Mouse (Mus musculus) heart, embryonic 12.5 days (tissue): Measurements from ENCODE around the gene Dcaf6. TPM values are rescaled to one million over a fixed set of nuclear protein-coding genes. Genes with fewer than 3 reads are reported as not detected.

Experiments
- ATAC-seq: fragments of 200-750 bp; cut with Nextera tagmentation; 2 replicates; pipeline ENCODE4 v1.8.0; 2017; ENCODE audit warnings: moderate TSS enrichment, moderate library complexity; ENCODE audit not compliant: insufficient number of reproducible peaks, low FRiP score
- H3K27ac ChIP-seq: fragments of 300-500 bp; sonication (generic); 2 replicates; pipeline ENCODE4 v1.5.1; 2016; ENCODE audit warnings: mild to moderate bottlenecking, moderate library complexity; ENCODE audit not compliant: poor library complexity, severe bottlenecking
- H3K27me3 ChIP-seq: fragments of 300-500 bp; sonication (generic); replicated peaks from 2 replicates; pipeline ENCODE4 v1.6.1; 2016; ENCODE audit warnings: mild to moderate bottlenecking, moderate library complexity
- H3K36me3 ChIP-seq: fragments of 300-500 bp; sonication (generic); 2 replicates; pipeline ENCODE4 v1.6.1; 2016; ENCODE audit warnings: mild to moderate bottlenecking, moderate library complexity
- H3K4me1 ChIP-seq: fragments of 300-500 bp; sonication (generic); replicated peaks from 2 replicates; pipeline ENCODE4 v1.6.1; 2016; ENCODE audit warnings: mild to moderate bottlenecking
- H3K4me2 ChIP-seq: fragments of 300-500 bp; sonication (generic); 2 replicates; pipeline ENCODE4 v1.6.1; 2016; ENCODE audit warnings: mild to moderate bottlenecking, moderate library complexity
- H3K4me3 ChIP-seq: fragments of 300-500 bp; sonication (generic); 2 replicates; pipeline ENCODE4 v1.5.1; 2016; ENCODE audit warnings: mild to moderate bottlenecking
- H3K9ac ChIP-seq: fragments of 300-500 bp; sonication (generic); 2 replicates; pipeline ENCODE4 v1.6.1; 2016; ENCODE audit warnings: mild to moderate bottlenecking, moderate library complexity
- H3K9me3 ChIP-seq: fragments of 300-500 bp; sonication (generic); replicated peaks from 2 replicates; pipeline ENCODE4 v1.6.1; 2016; ENCODE audit warnings: mild to moderate bottlenecking, moderate library complexity
- WGBS: fragments of 180-500 bp; shearing (Covaris S2); methylation state at CpG from one replicate; pipeline ENCODE4 v1.1.7; 2016; 5-methylcytosine and 5-hydroxymethylcytosine counted together
- polyA plus RNA-seq: library from polyadenylated mRNA; unstranded; fragments of >200 nt; fragmentation: Nextera tagmentation; extraction: Ambion mirVana; gene quantifications from 2 replicates; pipeline ENCODE4 v1.2.1, GENCODE M21; 2016

Dcaf6 gene
- polyA plus RNA-seq, 1 experiment from 2014 or later: 17.9 TPM

DNA sequence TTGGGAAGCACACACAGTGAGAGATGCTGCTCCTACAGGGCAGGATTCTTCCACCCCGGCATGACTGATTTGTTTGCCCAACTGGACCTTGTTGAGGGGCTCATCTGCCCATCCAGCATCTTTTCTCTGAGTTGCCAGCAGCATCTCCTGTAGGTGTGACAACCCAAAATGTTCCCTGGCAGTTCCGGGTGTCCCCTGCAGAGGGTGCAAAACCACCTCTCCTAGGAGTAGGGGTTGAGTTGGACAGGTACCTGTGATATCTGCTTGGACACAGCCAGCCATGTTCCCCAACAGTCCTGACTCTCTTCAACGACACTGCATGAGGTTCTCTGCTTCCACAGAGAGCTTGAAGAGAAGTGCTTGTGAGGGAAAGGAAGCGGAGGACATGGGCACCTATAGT, 170.4 kb downstream of the Dcaf6 start:
- Histone ChIP-seq H3K27ac (no peak overlapping the region), H3K4me1 (no peaks in the 10 kb centered on the region), H3K4me2 (no peak overlapping the region), H3K27me3 (no peaks in the 10 kb centered on the region), H3K9ac (no peak overlapping the region), H3K4me3 (no peak overlapping the region), H3K36me3 (0 out of 2 replicates have a peak, but pooled peaks cover 7% of the 10 kb centered on the region), H3K9me3 (no peaks in the 10 kb centered on the region)
- no peak for ATAC-seq
- WGBS: 76% methylated on average over 4 of the region's 4 CpGs

DNA sequence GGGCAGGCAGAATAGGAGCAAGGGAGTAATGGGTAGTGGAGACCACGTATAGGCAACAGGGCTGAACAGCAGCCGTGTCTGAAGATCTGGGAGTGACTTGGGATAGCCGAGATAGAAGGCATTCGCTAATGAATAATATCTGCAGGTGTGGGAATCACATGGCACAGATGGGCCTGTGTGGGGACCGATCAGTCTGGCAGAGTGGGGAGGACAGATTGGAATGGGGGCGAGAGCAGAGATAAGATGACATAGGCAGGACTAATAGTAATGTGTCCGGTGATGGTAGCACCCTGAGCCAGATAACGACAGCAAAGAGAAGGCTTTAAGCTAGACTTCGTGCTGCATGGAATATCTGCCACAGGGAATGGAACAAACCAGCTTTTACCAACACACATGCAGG, 172.1 kb downstream of the Dcaf6 start:
- WGBS: 74% methylated on average over 9 of the region's 9 CpGs
- Histone ChIP-seq H3K9me3 (no peaks in the 10 kb centered on the region), H3K4me1 (peaks cover 8% of the 10 kb centered on the region; the same call in 1 of the 2 replicates), H3K27me3 (no peaks in the 10 kb centered on the region), H3K36me3 (0 out of 2 replicates have a peak, but pooled peaks cover 6% of the 10 kb centered on the region), H3K9ac (no peak overlapping the region), H3K4me2 (no peak overlapping the region), H3K27ac (no peak overlapping the region), H3K4me3 (no peak overlapping the region)
- no peak for ATAC-seq

DNA sequence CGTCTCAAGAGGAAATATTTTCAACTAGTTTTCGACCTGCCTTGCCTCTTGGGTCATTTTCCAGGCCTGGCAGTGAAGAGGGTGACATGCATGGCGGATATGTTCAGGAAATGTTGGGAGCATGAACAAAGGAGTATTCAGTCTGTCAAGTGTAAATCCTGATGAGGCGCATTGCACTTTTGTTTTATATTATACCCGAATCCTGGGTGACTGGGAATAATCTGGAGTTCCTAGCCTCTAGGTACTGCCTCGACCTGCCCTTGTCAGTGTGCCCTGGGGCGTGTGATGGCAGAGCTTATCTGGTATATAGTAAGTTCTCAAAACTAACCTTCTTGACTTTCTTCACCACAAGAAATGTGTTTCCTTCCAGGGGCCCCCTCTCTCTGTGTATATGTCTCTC, 176.2 kb downstream of the Dcaf6 start:
- Histone ChIP-seq H3K4me1 (peaks cover 20% of the 10 kb centered on the region), H3K27me3 (no peaks in the 10 kb centered on the region), H3K9ac (no peak overlapping the region), H3K36me3 (0 out of 2 replicates have a peak, but pooled peaks cover 4% of the 10 kb centered on the region), H3K9me3 (no peaks in the 10 kb centered on the region), H3K4me2 (no peak overlapping the region), H3K27ac (no peak overlapping the region), H3K4me3 (no peak overlapping the region)
- WGBS: 66% methylated on average over 7 of the region's 7 CpGs
- no peak for ATAC-seq

GRCm38 (mm10) chr1:165282967-165283345, 177.3 kb downstream of the Dcaf6 start:
- peak overlapping the region; percentile 80 for H3K4me3 ChIP-seq
- no peaks in the 10 kb centered on the region for H3K9me3 ChIP-seq
- no peak overlapping the region for H3K9ac ChIP-seq
- peaks cover 20% of the 10 kb centered on the region for H3K4me1 ChIP-seq
- H3K4me2 ChIP-seq: peak overlapping the region; percentile 82
- H3K27me3 ChIP-seq: no peaks in the 10 kb centered on the region
- WGBS: 14% methylated on average over 7 of the region's 7 CpGs
- no peak overlapping the region for H3K27ac ChIP-seq
- H3K36me3 ChIP-seq: no peaks in the 10 kb centered on the region
- ATAC-seq: no peak

DNA sequence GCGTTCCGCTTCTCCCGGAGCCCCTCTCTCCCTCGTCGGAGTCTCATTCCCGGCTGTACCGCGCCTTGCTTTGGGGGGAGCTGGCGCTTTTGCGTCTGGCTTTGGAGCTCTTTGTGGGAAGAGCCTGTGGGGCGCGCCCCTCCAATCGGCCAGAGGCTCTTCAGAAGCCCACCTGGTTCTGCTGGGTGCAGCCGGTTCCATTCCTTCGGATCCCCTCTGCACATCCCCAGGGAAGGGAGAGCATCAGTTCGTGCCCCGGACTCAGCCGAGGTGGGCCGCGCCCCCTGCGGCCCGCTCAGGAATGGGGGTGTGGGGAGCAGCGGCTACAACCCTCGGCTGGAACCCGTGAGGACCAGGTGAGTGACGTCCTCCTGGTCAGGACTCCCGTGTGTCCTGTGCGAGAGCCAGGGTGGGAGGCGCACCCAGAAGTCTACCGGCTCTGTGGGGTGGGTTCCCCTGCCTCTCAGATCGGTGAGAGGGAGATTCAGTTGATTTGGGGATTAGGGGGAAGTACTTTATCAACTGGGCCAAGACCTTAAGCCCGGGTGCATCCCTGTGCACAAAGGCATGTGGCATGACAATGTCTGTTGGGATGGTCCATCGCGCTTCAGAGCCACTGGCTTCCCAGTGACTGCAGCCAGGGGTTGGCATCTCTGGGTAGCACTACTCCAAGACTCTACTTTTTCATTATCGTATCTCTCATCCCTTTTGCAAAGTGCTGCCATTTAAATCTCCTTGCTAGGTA, 177.9 kb downstream of the Dcaf6 start:
- peak overlapping the region; percentile 63; the same call in 1 of the 2 replicates for H3K27ac ChIP-seq
- H3K4me2 ChIP-seq: peak overlapping the region; percentile 82
- H3K36me3 ChIP-seq: no peaks in the 10 kb centered on the region
- peak; percentile 54 for ATAC-seq
- WGBS: under 1% methylated on average over 35 of the region's 35 CpGs
- peak overlapping the region; percentile 80 for H3K4me3 ChIP-seq
- H3K4me1 ChIP-seq: peaks cover 20% of the 10 kb centered on the region
- H3K27me3 ChIP-seq: no peaks in the 10 kb centered on the region
- H3K9me3 ChIP-seq: no peaks in the 10 kb centered on the region
- H3K9ac ChIP-seq: peak overlapping the region; percentile 87

- peak overlapping the region; percentile 63 for H3K27ac ChIP-seq
- peak overlapping the region; percentile 80 for H3K4me3 ChIP-seq
- H3K27me3 ChIP-seq: no peaks in the 10 kb centered on the region
- peak; percentile 82 for ATAC-seq
- peak overlapping the region; percentile 87 for H3K9ac ChIP-seq
- H3K9me3 ChIP-seq: no peaks in the 10 kb centered on the region
- peaks cover 20% of the 10 kb centered on the region for H3K4me1 ChIP-seq
- H3K4me2 ChIP-seq: peak overlapping the region; percentile 82
- under 1% methylated on average over 68 of the region's 71 CpGs for WGBS
- no peaks in the 10 kb centered on the region for H3K36me3 ChIP-seq
Observed at GRCm38 (mm10) chr1:165281351-165282221, 178.7 kb downstream of the Dcaf6 start.

DNA sequence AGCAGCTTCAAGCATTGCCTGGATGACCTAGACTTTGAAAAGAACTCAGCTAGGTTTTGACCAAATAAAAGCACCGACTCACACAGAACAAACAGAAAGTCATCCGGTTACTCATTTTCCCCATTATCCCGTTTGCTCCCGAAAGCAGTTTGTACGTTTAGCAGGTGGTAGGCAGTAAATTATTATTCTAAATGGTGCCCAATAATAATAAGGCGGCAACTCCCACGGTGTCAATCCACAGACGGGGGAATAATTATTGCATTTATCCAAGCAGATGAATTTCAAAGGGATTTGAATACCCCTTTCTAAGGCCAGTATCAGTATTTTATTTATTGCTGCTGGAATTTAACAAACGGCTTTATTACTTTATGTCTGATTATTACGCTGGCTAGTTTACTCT, 179.5 kb downstream of the Dcaf6 start:
- Histone ChIP-seq H3K36me3 (no peaks in the 10 kb centered on the region), H3K9ac (no peak overlapping the region), H3K27me3 (no peaks in the 10 kb centered on the region), H3K4me3 (no peak overlapping the region), H3K27ac (no peak overlapping the region), H3K4me1 (peaks cover 20% of the 10 kb centered on the region), H3K4me2 (peak overlapping the region; percentile 82; the same call in 1 of the 2 replicates), H3K9me3 (no peaks in the 10 kb centered on the region)
- no peak for ATAC-seq
- 75% methylated on average over 10 of the region's 10 CpGs for WGBS

Other genes with a start within 250 kb of the Dcaf6 start
- 89.7 and 92.2 TPM in 2 replicates for gene Tiprl, start 223.5 kb downstream of the Dcaf6 start, polyA plus RNA-seq
- gene Gpr161, start 164.7 kb downstream of the Dcaf6 start, polyA plus RNA-seq: 0.88 and 1.0 TPM in 2 replicates
- 226 TPM in 2 replicates for gene Mpc2, start 162 bp upstream of the Dcaf6 start, polyA plus RNA-seq
- not detected in 2 replicates for gene Adcy10, start 24.7 kb upstream of the Dcaf6 start, polyA plus RNA-seq
- 126 and 135 TPM in 2 replicates for gene Mpzl1, start 174.1 kb upstream of the Dcaf6 start, polyA plus RNA-seq
- 113 and 122 TPM in 2 replicates for gene Rcsd1, start 249.3 kb upstream of the Dcaf6 start, polyA plus RNA-seq